Mouse (Mus musculus) CD4-positive, CD25-positive, alpha-beta regulatory T cell, adult 4 months (primary cell): ENCODE data around the gene Artn. TPM values are rescaled to one million over a fixed set of nuclear protein-coding genes. Genes with fewer than 3 reads are reported as not detected.

Source experiments
- ATAC-seq: one replicate; pipeline ENCODE4 v1.8.0; 2017
- polyA plus RNA-seq, 2 experiments: library from polyadenylated mRNA; unstranded; fragments of 100-300 nt; shearing (Covaris generic); gene quantifications; one replicate each; pipeline ENCODE4 v1.2.1; 2017

Artn gene
- polyA plus RNA-seq, 2 experiments from 2014 or later, result not detected

GRCm38 (mm10) chr4:117887920-117888319, 41.6 kb downstream of the Artn start:
- ATAC-seq, result no peak

- ATAC-seq, result peak; percentile 90
These were observed 42.4 kb downstream of the Artn start, which contains the start of gene Atp6v0b for GRCm38 (mm10) chr4:117887133-117887532. Gene Atp6v0b (minus strand): TSS chr4:117887333.

GRCm38 (mm10) chr4:117886644-117887043, 42.9 kb downstream of the Artn start:
- ATAC-seq, result no peak

GRCm38 (mm10) chr4:117885994-117886393, 43.6 kb downstream of the Artn start:
- no peak for ATAC-seq

GRCm38 (mm10) chr4:117885093-117885492, 44.5 kb downstream of the Artn start:
- no peak for ATAC-seq

- ATAC-seq, result no peak
These were observed 45.4 kb downstream of the Artn start for GRCm38 (mm10) chr4:117884146-117884545.

- ATAC-seq, result no peak
These were observed 46.6 kb downstream of the Artn start, which contains the start of gene B4galt2 for GRCm38 (mm10) chr4:117882701-117883691. Gene B4galt2 (minus strand): TSS chr4:117883487.

- ATAC-seq, result no peak
These were observed 50.9 kb downstream of the Artn start for GRCm38 (mm10) chr4:117878703-117879102.

- ATAC-seq, result no peak
These were observed 51.3 kb downstream of the Artn start for GRCm38 (mm10) chr4:117878301-117878700.

Other genes with a start within 250 kb of the Artn start
- gene Dmap1, start 247.5 kb downstream of the Artn start, polyA plus RNA-seq, result 10 to 100 TPM; 25.0 to 31.5 TPM
- gene Gm12845, start 205.4 kb downstream of the Artn start, polyA plus RNA-seq, result not detected
- not detected for gene Klf17, start 164.1 kb downstream of the Artn start, polyA plus RNA-seq
- 1 to 10 TPM in 1 of 2 experiments, not detected in 1; 1.0 TPM for gene Slc6a9, start 95.3 kb downstream of the Artn start, polyA plus RNA-seq
- not detected for gene Ccdc24, start 57.2 kb downstream of the Artn start, polyA plus RNA-seq
- gene B4galt2, start 46.3 kb downstream of the Artn start, polyA plus RNA-seq, result not detected
- 10 to 100 TPM; 91.3 to 92.4 TPM for gene Atp6v0b, start 42.4 kb downstream of the Artn start, polyA plus RNA-seq
- gene Dph2, start 37.7 kb downstream of the Artn start, polyA plus RNA-seq, result 10 to 100 TPM; 33.3 to 40.3 TPM
- 10 to 100 TPM; 15.7 to 21.2 TPM for gene Ipo13, start 14.8 kb downstream of the Artn start, polyA plus RNA-seq
- gene St3gal3, start 205.2 kb upstream of the Artn start, polyA plus RNA-seq, result under 1 TPM; 0.38 to 0.52 TPM